Mouse (Mus musculus): ENCODE measurements around the gene Pgpep1l. TPM values are rescaled to one million over a fixed set of nuclear protein-coding genes. Genes with fewer than 3 reads are reported as not detected.
"Not testable (repeated sequence)": the region's sequence is repeated elsewhere in the genome, so short reads cannot be mapped to it uniquely, and the experiment has no call there.

Pgpep1l gene
- polyA plus RNA-seq, 1 experiment from 2014 or later, result not detected

DNA sequence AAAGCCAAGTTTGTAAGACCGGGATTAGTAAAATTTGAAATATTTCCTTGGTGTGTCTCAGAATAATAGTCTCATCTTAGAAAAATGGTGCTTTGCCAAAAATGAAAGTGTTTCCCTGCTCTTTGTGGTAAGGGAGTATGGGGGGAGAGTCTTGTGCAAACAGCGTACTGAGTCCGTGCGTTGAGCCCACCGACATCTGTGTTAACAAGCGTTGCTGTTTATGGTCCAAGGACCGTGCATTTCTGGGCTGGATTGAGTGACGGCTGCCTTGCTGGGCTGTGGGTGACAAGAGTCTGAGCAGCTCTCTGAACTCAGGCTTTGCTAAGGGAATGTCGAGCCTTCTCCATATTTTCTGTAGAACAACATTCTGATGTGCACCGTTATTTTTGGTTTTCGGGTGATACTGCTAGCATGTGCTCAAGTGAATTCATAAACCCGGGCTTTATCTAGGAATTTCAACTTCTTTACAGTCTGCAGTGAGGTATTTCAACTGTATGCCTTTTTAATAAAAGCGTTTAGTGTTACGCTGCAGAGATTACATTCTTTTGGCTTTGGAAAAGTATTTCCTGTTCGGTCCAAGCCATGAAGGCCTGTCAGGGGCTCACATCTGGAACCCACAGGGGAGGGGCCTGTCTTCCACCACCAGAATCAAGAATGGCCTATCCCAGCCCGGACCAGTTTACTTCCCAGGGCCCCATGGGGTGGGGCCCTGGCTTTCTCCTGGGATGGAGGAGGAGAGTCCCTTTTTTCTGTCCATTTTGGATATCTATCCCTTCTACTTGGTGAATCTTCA lies 30.2 kb upstream of the Pgpep1l start:
- DNase-seq (ENCODE audit: low spot score), result no peak
- 68% methylated on average over 16 of the region's 16 CpGs for WGBS
- H3K36me3 ChIP-seq (replicated peaks), result no peaks in the 10 kb centered on the region
- H3K27me3 ChIP-seq (replicated peaks; ENCODE audit: low read depth, poor library complexity, severe bottlenecking), result no peaks in the 10 kb centered on the region
- H3K4me1 ChIP-seq, result peaks cover 16% of the 10 kb centered on the region
- no peak overlapping the region for H3K4me3 ChIP-seq
- no peaks in the 10 kb centered on the region for H3K9me3 ChIP-seq
- H3K27ac ChIP-seq (replicated peaks), result peak overlapping the region; percentile 41

GRCm38 (mm10) chr7:68291603-68292002 lies 27.6 kb upstream of the Pgpep1l start:
- Histone ChIP-seq H3K36me3 (replicated peaks) (no peaks in the 10 kb centered on the region), H3K27ac (replicated peaks) (0 out of 2 replicates have a peak overlapping the region, but pooled peaks have one; percentile 10), H3K4me3 (no peak overlapping the region), H3K4me1 (peaks cover 19% of the 10 kb centered on the region), H3K27me3 (replicated peaks; ENCODE audit: low read depth, poor library complexity, severe bottlenecking) (no peaks in the 10 kb centered on the region), H3K9me3 (no peaks in the 10 kb centered on the region)
- no peak for DNase-seq (ENCODE audit: low spot score)
- WGBS, result 33% methylated on average over 1 of the region's 1 CpGs

- no peaks in the 10 kb centered on the region for H3K27me3 ChIP-seq (replicated peaks; ENCODE audit: low read depth, poor library complexity, severe bottlenecking)
- peaks cover 35% of the 10 kb centered on the region for H3K4me1 ChIP-seq
- DNase-seq (ENCODE audit: low spot score), result no peak
- WGBS, result 93% methylated on average over 8 of the region's 8 CpGs
- no peak overlapping the region for H3K4me3 ChIP-seq
- H3K36me3 ChIP-seq (replicated peaks), result no peaks in the 10 kb centered on the region
- no peaks in the 10 kb centered on the region for H3K9me3 ChIP-seq
- peak overlapping the region; percentile 24; the same call in 1 of the 2 replicates for H3K27ac ChIP-seq (replicated peaks)
Measured at GRCm38 (mm10) chr7:68289081-68289480, 25.0 kb upstream of the Pgpep1l start.

GRCm38 (mm10) chr7:68288000-68288399 lies 24.0 kb upstream of the Pgpep1l start:
- H3K9me3 ChIP-seq; H3K27ac ChIP-seq (replicated peaks); DNase-seq (ENCODE audit: low spot score); H3K27me3 ChIP-seq (replicated peaks; ENCODE audit: low read depth, poor library complexity, severe bottlenecking); H3K4me3 ChIP-seq; H3K36me3 ChIP-seq (replicated peaks): not testable (repeated sequence)
- peaks cover 32% of the 10 kb centered on the region for H3K4me1 ChIP-seq
- 91% methylated on average over 4 of the region's 4 CpGs for WGBS

GRCm38 (mm10) chr7:68287582-68287981 lies 23.5 kb upstream of the Pgpep1l start:
- Histone ChIP-seq H3K36me3 (replicated peaks) (no peaks in the 10 kb centered on the region), H3K4me3 (no peak overlapping the region), H3K4me1 (peaks cover 36% of the 10 kb centered on the region), H3K9me3 (no peaks in the 10 kb centered on the region), H3K27ac (replicated peaks) (no peak overlapping the region), H3K27me3 (replicated peaks; ENCODE audit: low read depth, poor library complexity, severe bottlenecking) (no peaks in the 10 kb centered on the region)
- no peak for DNase-seq (ENCODE audit: low spot score)
- 89% methylated on average over 2 of the region's 2 CpGs for WGBS

DNA sequence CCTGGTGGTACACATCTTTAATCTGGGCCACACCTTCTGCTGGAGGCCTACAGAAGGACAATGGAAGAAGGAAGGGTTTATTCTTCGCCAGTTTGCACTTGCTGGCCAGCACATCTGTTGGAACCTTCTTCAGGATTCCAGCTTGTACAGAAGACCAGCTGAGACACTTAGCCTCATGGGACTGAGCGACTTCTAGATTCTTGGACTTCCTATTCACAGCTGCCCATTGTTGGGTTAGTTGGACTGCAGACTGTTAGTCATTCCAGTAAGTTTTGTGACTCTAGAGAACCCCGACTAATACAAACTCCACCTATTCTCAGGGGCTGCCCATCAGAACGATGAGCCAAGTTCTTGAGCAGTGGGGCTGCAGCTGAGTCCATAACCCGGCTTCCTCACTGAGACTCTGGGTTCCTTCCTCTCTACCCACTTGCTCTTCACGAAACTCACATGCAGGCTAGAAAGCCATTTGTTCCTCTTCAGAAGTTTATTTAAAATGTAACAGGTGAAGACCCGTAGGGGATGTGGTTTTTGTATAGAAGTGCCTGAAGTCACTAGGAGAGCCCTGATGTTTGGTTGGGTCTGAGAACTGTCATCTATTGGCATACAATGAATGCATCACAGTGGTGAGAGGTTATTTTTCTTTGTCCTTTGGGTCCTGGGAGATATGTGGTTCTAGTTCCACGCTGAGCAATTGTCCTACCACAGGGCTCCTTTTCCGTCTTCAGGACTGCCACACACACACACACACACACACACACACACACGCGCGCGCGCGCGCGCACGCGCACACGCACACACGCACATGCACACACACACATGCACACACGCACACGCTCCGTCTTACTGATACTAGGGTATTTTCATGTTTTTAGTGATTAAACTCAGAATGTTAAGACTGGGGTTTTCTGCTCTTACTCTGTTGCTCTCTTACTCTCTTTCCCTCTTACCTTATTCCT lies 22.8 kb upstream of the Pgpep1l start:
- no peak overlapping the region for H3K4me3 ChIP-seq
- no peak for DNase-seq (ENCODE audit: low spot score)
- H3K27me3 ChIP-seq (replicated peaks; ENCODE audit: low read depth, poor library complexity, severe bottlenecking), result no peaks in the 10 kb centered on the region
- H3K9me3 ChIP-seq, result no peaks in the 10 kb centered on the region
- H3K36me3 ChIP-seq (replicated peaks), result no peaks in the 10 kb centered on the region
- 95% methylated on average over 24 of the region's 24 CpGs for WGBS
- H3K27ac ChIP-seq (replicated peaks), result no peak overlapping the region; the same call in 1 of the 2 replicates
- peaks cover 39% of the 10 kb centered on the region for H3K4me1 ChIP-seq

DNA sequence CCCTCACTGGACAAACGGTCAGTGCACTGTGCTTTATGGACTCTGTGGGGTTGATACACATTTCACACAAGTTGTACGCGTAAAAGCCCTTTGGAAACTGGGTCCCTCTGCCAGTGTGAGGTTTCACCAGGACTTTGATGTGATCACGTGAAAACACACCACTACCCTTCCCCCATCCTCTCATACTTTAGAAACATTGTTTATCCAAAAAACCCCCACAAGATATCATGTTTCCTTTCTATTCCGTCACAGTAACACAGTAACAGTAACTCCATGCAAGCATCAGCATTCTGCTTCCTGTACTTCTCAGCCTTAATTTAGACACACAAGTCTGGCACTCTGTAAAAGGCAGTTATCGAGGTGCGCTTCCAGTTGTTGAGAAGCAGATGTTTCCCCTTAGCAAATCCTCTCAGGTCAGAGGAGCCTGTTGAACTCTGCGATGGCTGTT lies 21.8 kb upstream of the Pgpep1l start:
- H3K27ac ChIP-seq (replicated peaks), result peak overlapping the region; percentile 65; the same call in 1 of the 2 replicates
- H3K4me3 ChIP-seq, result no peak overlapping the region
- no peaks in the 10 kb centered on the region for H3K36me3 ChIP-seq (replicated peaks)
- H3K9me3 ChIP-seq, result no peaks in the 10 kb centered on the region
- H3K4me1 ChIP-seq, result peaks cover 32% of the 10 kb centered on the region
- WGBS, result 40% methylated on average over 8 of the region's 8 CpGs
- no peaks in the 10 kb centered on the region for H3K27me3 ChIP-seq (replicated peaks; ENCODE audit: low read depth, poor library complexity, severe bottlenecking)
- peak; percentile 50 for DNase-seq (ENCODE audit: low spot score)

DNA sequence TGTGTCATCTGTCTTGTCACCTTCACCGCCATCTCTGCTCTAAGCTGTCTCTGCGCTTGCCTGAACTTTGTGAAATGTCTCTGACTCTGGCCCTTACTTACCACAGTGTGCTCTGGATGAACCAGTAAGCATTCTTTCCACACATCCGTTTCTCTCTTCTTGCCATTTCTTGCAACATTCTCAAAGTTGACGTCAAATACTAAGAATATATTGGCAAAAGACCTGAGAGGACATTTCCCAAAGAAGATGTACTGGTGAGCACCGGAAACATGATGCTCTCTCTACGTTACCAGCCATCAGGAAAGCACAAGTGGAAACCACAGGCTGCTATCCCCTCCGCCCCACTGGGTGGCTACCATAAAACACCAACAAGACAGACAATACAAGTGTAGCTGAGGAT lies 19.7 kb upstream of the Pgpep1l start:
- Histone ChIP-seq H3K4me1 (peaks cover 40% of the 10 kb centered on the region), H3K9me3 (no peaks in the 10 kb centered on the region), H3K36me3 (replicated peaks) (no peaks in the 10 kb centered on the region), H3K27me3 (replicated peaks; ENCODE audit: low read depth, poor library complexity, severe bottlenecking) (peaks cover 13% of the 10 kb centered on the region; the same call in 1 of the 2 replicates), H3K4me3 (no peak overlapping the region), H3K27ac (replicated peaks) (no peak overlapping the region)
- DNase-seq (ENCODE audit: low spot score), result no peak
- 88% methylated on average over 7 of the region's 7 CpGs for WGBS

DNA sequence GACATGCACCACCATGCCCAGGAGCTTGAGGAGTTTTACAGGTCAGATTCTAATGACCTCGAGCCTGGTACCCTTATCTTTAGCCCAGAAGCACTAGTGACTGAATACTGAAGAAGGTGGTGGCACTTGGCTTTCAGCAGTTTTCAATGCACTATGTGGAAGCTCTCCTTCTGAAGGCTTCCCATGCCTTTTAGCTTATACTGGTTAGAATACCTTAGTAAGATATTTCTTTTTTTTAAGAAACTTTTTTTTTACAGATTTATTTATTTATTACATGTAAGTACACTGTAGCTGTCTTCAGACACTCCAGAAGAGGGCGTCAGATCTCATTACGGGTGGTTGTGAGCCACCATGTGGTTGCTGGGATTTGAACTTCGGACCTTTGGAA lies 19.1 kb upstream of the Pgpep1l start:
- not testable (repeated sequence) for H3K9me3 ChIP-seq; H3K27ac ChIP-seq (replicated peaks); DNase-seq (ENCODE audit: low spot score); H3K4me3 ChIP-seq; H3K36me3 ChIP-seq (replicated peaks)
- Histone ChIP-seq H3K27me3 (replicated peaks; ENCODE audit: low read depth, poor library complexity, severe bottlenecking) (peaks cover 18% of the 10 kb centered on the region; the same call in 1 of the 2 replicates), H3K4me1 (peaks cover 41% of the 10 kb centered on the region)
- WGBS, result 88% methylated on average over 4 of the region's 4 CpGs

- no peaks in the 10 kb centered on the region for H3K9me3 ChIP-seq
- no peak for DNase-seq (ENCODE audit: low spot score)
- no peak overlapping the region for H3K27ac ChIP-seq (replicated peaks)
- WGBS, result 83% methylated on average over 22 of the region's 22 CpGs
- H3K4me3 ChIP-seq, result no peak overlapping the region
- H3K27me3 ChIP-seq (replicated peaks; ENCODE audit: low read depth, poor library complexity, severe bottlenecking), result peaks cover 23% of the 10 kb centered on the region; the same call in 1 of the 2 replicates
- peaks cover 47% of the 10 kb centered on the region for H3K4me1 ChIP-seq
- no peaks in the 10 kb centered on the region for H3K36me3 ChIP-seq (replicated peaks)
Measured at GRCm38 (mm10) chr7:68282304-68283132, 18.5 kb upstream of the Pgpep1l start.

- no peak overlapping the region for H3K4me3 ChIP-seq
- no peaks in the 10 kb centered on the region for H3K9me3 ChIP-seq
- H3K36me3 ChIP-seq (replicated peaks), result no peaks in the 10 kb centered on the region
- no peak for DNase-seq (ENCODE audit: low spot score)
- 79% methylated on average over 5 of the region's 5 CpGs for WGBS
- H3K27me3 ChIP-seq (replicated peaks; ENCODE audit: low read depth, poor library complexity, severe bottlenecking), result peaks cover 34% of the 10 kb centered on the region
- no peak overlapping the region for H3K27ac ChIP-seq (replicated peaks)
- peaks cover 54% of the 10 kb centered on the region for H3K4me1 ChIP-seq
Measured at GRCm38 (mm10) chr7:68281341-68281740, 17.3 kb upstream of the Pgpep1l start.

GRCm38 (mm10) chr7:68280352-68280869 lies 16.4 kb upstream of the Pgpep1l start:
- Histone ChIP-seq H3K9me3 (no peaks in the 10 kb centered on the region), H3K4me1 (peaks cover 53% of the 10 kb centered on the region), H3K27ac (replicated peaks) (no peak overlapping the region), H3K36me3 (replicated peaks) (no peaks in the 10 kb centered on the region), H3K4me3 (no peak overlapping the region), H3K27me3 (replicated peaks; ENCODE audit: low read depth, poor library complexity, severe bottlenecking) (peaks cover 43% of the 10 kb centered on the region)
- no peak for DNase-seq (ENCODE audit: low spot score)
- 95% methylated on average over 19 of the region's 19 CpGs for WGBS

Measured in embryonic facial prominence, embryonic 10.5 days (tissue).